Mouse (Mus musculus): ENCODE results near the gene Ncr1. TPM values are rescaled to one million over a fixed set of nuclear protein-coding genes. Genes with fewer than 3 reads are reported as not detected.

The Ncr1 gene
- polyA plus RNA-seq, 1 experiment from 2014 or later = not detected

Small RNA genes lying within 50 kb of the gene (microRNA-seq; reads per million reads assigned to microRNA genes)
- gene Gm24752 = not detected
- not detected for gene Gm25349

Other genes starting within 250 kb of the Ncr1 start
- 61.6 and 68.0 TPM in 2 replicates for gene Ttyh1, start 218.3 kb upstream of the Ncr1 start, polyA plus RNA-seq (2014; fragmentation: Nextera tagmentation; extraction: Ambion mirVana)
- 43.0 and 59.2 TPM in 2 replicates for gene Leng8, start 200.7 kb upstream of the Ncr1 start, polyA plus RNA-seq (2014; fragmentation: Nextera tagmentation; extraction: Ambion mirVana)
- 3.1 and 3.9 TPM in 2 replicates for gene Leng9, start 187.3 kb upstream of the Ncr1 start, polyA plus RNA-seq (2014; fragmentation: Nextera tagmentation; extraction: Ambion mirVana)
- gene Cdc42ep5, start 172.9 kb upstream of the Ncr1 start, polyA plus RNA-seq (2014; fragmentation: Nextera tagmentation; extraction: Ambion mirVana) = 5.6 and 5.9 TPM in 2 replicates
- not detected in 2 replicates for gene Lilra5, start 100.0 kb upstream of the Ncr1 start, polyA plus RNA-seq (2014; fragmentation: Nextera tagmentation; extraction: Ambion mirVana)
- not detected in 2 replicates for gene Gp6, start 60.0 kb downstream of the Ncr1 start, polyA plus RNA-seq (2014; fragmentation: Nextera tagmentation; extraction: Ambion mirVana)
- gene Rdh13, start 107.9 kb downstream of the Ncr1 start, polyA plus RNA-seq (2014; fragmentation: Nextera tagmentation; extraction: Ambion mirVana) = 30.1 and 37.9 TPM in 2 replicates
- 2.9 and 5.6 TPM in 2 replicates for gene Eps8l1, start 123.0 kb downstream of the Ncr1 start, polyA plus RNA-seq (2014; fragmentation: Nextera tagmentation; extraction: Ambion mirVana)
- 29.4 and 32.1 TPM in 2 replicates for gene Ppp1r12c, start 164.0 kb downstream of the Ncr1 start, polyA plus RNA-seq (2014; fragmentation: Nextera tagmentation; extraction: Ambion mirVana)
- gene Tnnt1, start 178.7 kb downstream of the Ncr1 start, polyA plus RNA-seq (2014; fragmentation: Nextera tagmentation; extraction: Ambion mirVana) = 1.4 and 2.3 TPM in 2 replicates
- gene Tnni3, start 186.5 kb downstream of the Ncr1 start, polyA plus RNA-seq (2014; fragmentation: Nextera tagmentation; extraction: Ambion mirVana) = 0.81 and 1.7 TPM in 2 replicates
- gene Dnaaf3, start 194.7 kb downstream of the Ncr1 start, polyA plus RNA-seq (2014; fragmentation: Nextera tagmentation; extraction: Ambion mirVana) = 0.55 and 0.72 TPM in 2 replicates
- gene Syt5, start 209.8 kb downstream of the Ncr1 start, polyA plus RNA-seq (2014; fragmentation: Nextera tagmentation; extraction: Ambion mirVana) = 133 and 153 TPM in 2 replicates